Mouse (Mus musculus): ENCODE data around the gene Mto1. TPM values are rescaled to one million over a fixed set of nuclear protein-coding genes. Genes with fewer than 3 reads are reported as not detected.

The Mto1 gene
- polyA plus RNA-seq, 1 experiment from 2014 or later, result 11.7 TPM

DNA sequence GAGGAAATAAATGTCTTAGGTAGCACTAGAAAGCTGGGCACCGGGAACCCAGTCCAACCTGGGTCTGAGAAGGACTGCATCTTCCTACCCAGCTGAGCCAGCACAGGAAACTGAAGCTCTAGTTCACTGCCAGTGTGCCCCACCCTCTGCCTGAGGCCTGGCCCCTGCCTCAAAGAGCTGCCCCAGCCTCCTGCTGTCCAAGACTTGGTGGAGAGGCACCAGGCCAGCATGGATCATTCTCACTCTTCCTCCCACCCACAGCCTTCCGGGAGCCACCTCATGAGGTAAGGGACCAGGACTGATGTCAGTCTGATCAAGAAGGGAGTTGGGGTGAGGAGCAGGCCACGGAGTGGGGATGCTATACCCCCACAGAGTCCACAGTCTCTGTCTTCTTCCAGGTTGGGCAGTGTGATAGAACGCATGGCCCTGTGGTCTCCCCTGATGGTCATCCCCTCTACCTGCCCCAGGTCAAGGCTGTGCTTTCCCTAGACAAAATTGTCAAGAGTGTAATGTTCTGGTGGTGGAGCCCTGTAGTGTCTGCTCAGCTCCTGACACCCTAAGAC, 19.1 kb upstream of the Mto1 start:
- H3K4me1 ChIP-seq (replicated peaks; ENCODE audit: control insufficient read depth, insufficient read depth), result no peaks in the 10 kb centered on the region
- no peak overlapping the region for H3K4me2 ChIP-seq (replicated peaks; ENCODE audit: low read depth)
- H3K4me3 ChIP-seq (ENCODE audit: low read depth, low read length), result no peak overlapping the region
- H3K9me3 ChIP-seq (ENCODE audit: control insufficient read depth, low read length), result no peaks in the 10 kb centered on the region
- 73% methylated on average over 4 of the region's 4 CpGs for WGBS
- no peaks in the 10 kb centered on the region for H3K36me3 ChIP-seq (ENCODE audit: control insufficient read depth, insufficient read depth, low read length)
- TF ChIP-seq EP300 (optimal IDR thresholded peaks at IDR 0.05) (no peak), CTCF (IDR thresholded peaks at IDR 0.05; ENCODE audit: low read depth) (no peak)
- DNase-seq (ENCODE audit: low spot score) (no peak), ATAC-seq (ENCODE audit: low FRiP score, low TSS enrichment) (no peak)
- no peak overlapping the region for H3K9ac ChIP-seq (ENCODE audit: low read length)
- no peak overlapping the region for H3K27ac ChIP-seq (replicated peaks)
- no peaks in the 10 kb centered on the region for H3K27me3 ChIP-seq (ENCODE audit: control insufficient read depth, insufficient read depth, low read length)

- DNase-seq (ENCODE audit: low spot score) (no peak), ATAC-seq (ENCODE audit: low FRiP score, low TSS enrichment) (no peak)
- Histone ChIP-seq H3K9me3 (ENCODE audit: control insufficient read depth, low read length) (no peaks in the 10 kb centered on the region), H3K9ac (ENCODE audit: low read length) (no peak overlapping the region), H3K27me3 (ENCODE audit: control insufficient read depth, insufficient read depth, low read length) (no peaks in the 10 kb centered on the region), H3K4me3 (ENCODE audit: low read depth, low read length) (no peak overlapping the region), H3K4me2 (replicated peaks; ENCODE audit: low read depth) (no peak overlapping the region), H3K36me3 (ENCODE audit: control insufficient read depth, insufficient read depth, low read length) (no peaks in the 10 kb centered on the region), H3K4me1 (replicated peaks; ENCODE audit: control insufficient read depth, insufficient read depth) (no peaks in the 10 kb centered on the region), H3K27ac (replicated peaks) (no peak overlapping the region)
- 63% methylated on average over 2 of the region's 2 CpGs for WGBS
- TF ChIP-seq CTCF (IDR thresholded peaks at IDR 0.05; ENCODE audit: low read depth) (no peak), EP300 (optimal IDR thresholded peaks at IDR 0.05) (no peak)
Measured at GRCm38 (mm10) chr9:78429551-78429950, 18.5 kb upstream of the Mto1 start.

DNA sequence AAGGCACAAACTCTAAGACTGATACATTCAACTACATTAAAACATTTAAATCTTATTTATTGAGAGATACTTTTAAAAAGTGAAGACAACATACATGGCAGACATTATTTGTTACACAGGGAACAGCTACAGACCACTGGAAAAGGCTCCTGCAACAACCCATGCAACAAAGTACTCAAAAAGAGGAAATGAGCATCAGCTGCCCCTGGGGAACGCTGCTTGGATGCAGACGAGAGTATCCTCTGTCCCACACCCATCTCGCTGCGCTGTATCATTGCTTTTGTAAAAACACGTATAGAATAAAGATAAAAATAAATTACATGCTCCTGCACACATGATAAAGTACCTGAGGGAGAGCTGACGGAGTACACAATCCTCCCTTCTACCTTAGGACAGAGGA, 17.5 kb upstream of the Mto1 start:
- DNase-seq (ENCODE audit: low spot score) (no peak), ATAC-seq (ENCODE audit: low FRiP score, low TSS enrichment) (no peak)
- WGBS, result 72% methylated on average over 6 of the region's 6 CpGs
- no peaks in the 10 kb centered on the region for H3K9me3 ChIP-seq (ENCODE audit: control insufficient read depth, low read length)
- no peak overlapping the region for H3K4me2 ChIP-seq (replicated peaks; ENCODE audit: low read depth)
- no peak overlapping the region for H3K27ac ChIP-seq (replicated peaks)
- no peaks in the 10 kb centered on the region for H3K27me3 ChIP-seq (ENCODE audit: control insufficient read depth, insufficient read depth, low read length)
- no peaks in the 10 kb centered on the region for H3K4me1 ChIP-seq (replicated peaks; ENCODE audit: control insufficient read depth, insufficient read depth)
- TF ChIP-seq CTCF (IDR thresholded peaks at IDR 0.05; ENCODE audit: low read depth) (no peak), EP300 (optimal IDR thresholded peaks at IDR 0.05) (no peak)
- H3K4me3 ChIP-seq (ENCODE audit: low read depth, low read length), result no peak overlapping the region
- H3K9ac ChIP-seq (ENCODE audit: low read length), result no peak overlapping the region
- no peaks in the 10 kb centered on the region for H3K36me3 ChIP-seq (ENCODE audit: control insufficient read depth, insufficient read depth, low read length)

- TF ChIP-seq CTCF (IDR thresholded peaks at IDR 0.05; ENCODE audit: low read depth) (peak; percentile 18), EP300 (optimal IDR thresholded peaks at IDR 0.05) (no peak)
- whole genome bisulfite sequencing, result 91% methylated on average over 5 of the region's 5 CpGs
- Histone ChIP-seq H3K27me3 (ENCODE audit: control insufficient read depth, insufficient read depth, low read length) (no peaks in the 10 kb centered on the region), H3K4me3 (ENCODE audit: low read depth, low read length) (no peak overlapping the region), H3K4me2 (replicated peaks; ENCODE audit: low read depth) (no peak overlapping the region), H3K27ac (replicated peaks) (no peak overlapping the region), H3K36me3 (ENCODE audit: control insufficient read depth, insufficient read depth, low read length) (no peaks in the 10 kb centered on the region), H3K9ac (ENCODE audit: low read length) (no peak overlapping the region), H3K4me1 (replicated peaks; ENCODE audit: control insufficient read depth, insufficient read depth) (no peaks in the 10 kb centered on the region), H3K9me3 (ENCODE audit: control insufficient read depth, low read length) (no peaks in the 10 kb centered on the region)
- DNase-seq (ENCODE audit: low spot score), result no peak
- no peak for ATAC-seq (ENCODE audit: low FRiP score, low TSS enrichment)
Measured at GRCm38 (mm10) chr9:78432471-78432870, 15.5 kb upstream of the Mto1 start.

GRCm38 (mm10) chr9:78439426-78439825, 8.6 kb upstream of the Mto1 start:
- ATAC-seq (ENCODE audit: low FRiP score, low TSS enrichment) (no peak), DNase-seq (ENCODE audit: low spot score) (no peak)
- no peak for TF ChIP-seq EP300 (optimal IDR thresholded peaks at IDR 0.05)
- peak; percentile 34 for TF ChIP-seq CTCF (IDR thresholded peaks at IDR 0.05; ENCODE audit: low read depth)
- no peak overlapping the region for H3K9ac ChIP-seq (ENCODE audit: low read length)
- no peaks in the 10 kb centered on the region for H3K36me3 ChIP-seq (ENCODE audit: control insufficient read depth, insufficient read depth, low read length)
- no peaks in the 10 kb centered on the region for H3K4me1 ChIP-seq (replicated peaks; ENCODE audit: control insufficient read depth, insufficient read depth)
- H3K9me3 ChIP-seq (ENCODE audit: control insufficient read depth, low read length), result no peaks in the 10 kb centered on the region
- no peak overlapping the region for H3K4me3 ChIP-seq (ENCODE audit: low read depth, low read length)
- H3K27ac ChIP-seq (replicated peaks), result no peak overlapping the region
- WGBS, result 68% methylated on average over 5 of the region's 5 CpGs
- H3K27me3 ChIP-seq (ENCODE audit: control insufficient read depth, insufficient read depth, low read length), result no peaks in the 10 kb centered on the region
- no peak overlapping the region for H3K4me2 ChIP-seq (replicated peaks; ENCODE audit: low read depth)

GRCm38 (mm10) chr9:78442237-78442578, 5.8 kb upstream of the Mto1 start:
- DNase-seq (ENCODE audit: low spot score) (no peak), ATAC-seq (ENCODE audit: low FRiP score, low TSS enrichment) (peak; percentile 43; the same call in 1 of the 2 replicates)
- H3K9ac ChIP-seq (ENCODE audit: low read length), result peak overlapping the region; percentile 70
- peak overlapping the region; percentile 63 for H3K4me3 ChIP-seq (ENCODE audit: low read depth, low read length)
- no peaks in the 10 kb centered on the region for H3K36me3 ChIP-seq (ENCODE audit: control insufficient read depth, insufficient read depth, low read length)
- peak overlapping the region; percentile 94 for H3K4me2 ChIP-seq (replicated peaks; ENCODE audit: low read depth)
- H3K4me1 ChIP-seq (replicated peaks; ENCODE audit: control insufficient read depth, insufficient read depth), result no peaks in the 10 kb centered on the region
- no peaks in the 10 kb centered on the region for H3K27me3 ChIP-seq (ENCODE audit: control insufficient read depth, insufficient read depth, low read length)
- no peak overlapping the region for H3K27ac ChIP-seq (replicated peaks)
- no peak for TF ChIP-seq EP300 (optimal IDR thresholded peaks at IDR 0.05)
- no peak for TF ChIP-seq CTCF (IDR thresholded peaks at IDR 0.05; ENCODE audit: low read depth)
- no peaks in the 10 kb centered on the region for H3K9me3 ChIP-seq (ENCODE audit: control insufficient read depth, low read length)
- WGBS, result 9% methylated on average over 9 of the region's 9 CpGs
